Mouse (Mus musculus) C3H10T1/2 (cell line): ENCODE measurements around the gene Rplp1. TPM values are rescaled to one million over a fixed set of nuclear protein-coding genes. Genes with fewer than 3 reads are reported as not detected.

Experiments used
- polyA plus RNA-seq, 2 experiments: library from polyadenylated mRNA; unstranded; fragments of >200 nt; fragmentation: generic; extraction: Trizol; gene quantifications; one replicate each; pipeline ENCODE4 v1.2.1; 2012; ENCODE audit warnings: missing spikeins in 2 of 2

Gene Rplp1
- polyA plus RNA-seq = over 10,000 TPM; 13,812 to 22,081 TPM

DNA sequence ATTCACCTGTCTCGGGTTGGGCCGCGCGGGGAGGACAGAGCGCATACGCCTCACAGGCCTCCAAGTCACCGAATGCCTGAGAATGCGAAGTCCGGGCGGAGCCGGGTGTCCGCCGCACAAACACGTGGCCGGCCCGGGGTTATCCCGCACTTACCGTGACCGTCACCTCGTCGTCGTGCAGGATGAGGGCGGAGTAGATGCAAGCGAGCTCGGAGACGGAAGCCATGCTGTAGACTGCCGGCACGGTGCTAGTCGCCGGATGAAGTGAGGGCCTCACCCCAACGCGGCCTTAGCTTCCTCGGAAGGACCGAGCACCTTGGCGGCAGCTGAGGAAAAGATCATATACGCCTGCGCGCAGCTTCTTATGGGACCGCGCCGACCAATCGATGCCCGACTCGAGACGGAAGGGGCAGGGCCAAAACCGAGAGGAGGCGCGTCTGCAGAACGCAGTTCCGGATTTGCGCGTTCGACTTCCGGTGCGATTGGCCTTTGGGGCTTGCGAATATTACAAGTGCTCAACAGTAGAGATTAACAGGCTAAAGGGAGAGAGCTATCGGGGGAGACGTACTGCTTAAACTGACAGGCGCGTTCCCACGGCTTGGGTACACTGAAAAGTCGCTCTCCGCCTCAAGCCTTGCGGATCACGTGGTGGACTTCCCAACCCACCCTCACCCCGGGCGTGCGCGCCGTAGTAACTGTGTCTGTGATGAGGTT lies at the start of gene Rplp1:
TSS of gene Rplp1 (minus strand) at position 340 of the 714 bp plus-strand sequence.

GRCm38 (mm10) chr9:61946623-61947401 lies 32.5 kb upstream of the Rplp1 start, which contains the start of gene Kif23:
Kif23 (minus strand) TSS chr9:61946774.

Other genes with a start within 250 kb of the Rplp1 start
- gene Kif23, start 32.2 kb upstream of the Rplp1 start, polyA plus RNA-seq = 10 to 100 TPM in 1 of 2 experiments, 1 to 10 TPM in 1; 7.9 to 62.3 TPM
- under 1 TPM; 0.02 to 0.07 TPM for gene Paqr5, start 112.3 kb upstream of the Rplp1 start, polyA plus RNA-seq
- gene Glce, start 208.1 kb upstream of the Rplp1 start, polyA plus RNA-seq = 1 to 10 TPM in 1 of 2 experiments, under 1 TPM in 1; 0.36 to 3.3 TPM